Mouse (Mus musculus): ENCODE measurements around the gene Gas2l3. TPM values are rescaled to one million over a fixed set of nuclear protein-coding genes. Genes with fewer than 3 reads are reported as not detected.

The Gas2l3 gene
- 1.9 TPM for polyA plus RNA-seq (2015; fragmentation: Illumina TruSeq; extraction: RNeasy Lipid Tissue Mini Kit (QIAGEN cat#74804); ENCODE audit: insufficient read depth, low replicate concordance)

GRCm38 (mm10) chr10:89443623-89444151, at the start of gene Gas2l3:
Gene Gas2l3 (minus strand): TSS chr10:89443967.

Other genes starting within 250 kb of the Gas2l3 start
- not detected for gene Ano4, start 99.2 kb downstream of the Gas2l3 start, polyA plus RNA-seq (2015; fragmentation: Illumina TruSeq; extraction: RNeasy Lipid Tissue Mini Kit (QIAGEN cat#74804); ENCODE audit: insufficient read depth, low replicate concordance)
- gene Nr1h4, start 89.6 kb upstream of the Gas2l3 start, polyA plus RNA-seq (2015; fragmentation: Illumina TruSeq; extraction: RNeasy Lipid Tissue Mini Kit (QIAGEN cat#74804); ENCODE audit: insufficient read depth, low replicate concordance): not detected
- 0.11 TPM for gene Slc17a8, start 177.3 kb upstream of the Gas2l3 start, polyA plus RNA-seq (2015; fragmentation: Illumina TruSeq; extraction: RNeasy Lipid Tissue Mini Kit (QIAGEN cat#74804); ENCODE audit: insufficient read depth, low replicate concordance)
- gene Scyl2, start 242.3 kb upstream of the Gas2l3 start, polyA plus RNA-seq (2015; fragmentation: Illumina TruSeq; extraction: RNeasy Lipid Tissue Mini Kit (QIAGEN cat#74804); ENCODE audit: insufficient read depth, low replicate concordance): 32.7 TPM